Mouse (Mus musculus): Measurements from ENCODE around the gene Epb41l5.
A peak's percentile ranks its signal among the peaks of the same experiment; 100 is the strongest.

Epb41l5 gene

GRCm38 (mm10) chr1:119648205-119649111, at the start of gene Epb41l5:
Gene Epb41l5 (minus strand): TSS chr1:119649000.
- peak; percentile 2; the same call in 1 of the 2 replicates for TF ChIP-seq GATA4 (IDR thresholded peaks at IDR 0.05; ENCODE audit: insufficient replicate concordance, low read length)

GRCm38 (mm10) chr1:119696860-119697259, 48.1 kb upstream of the Epb41l5 start:
- no peak for TF ChIP-seq GATA4 (IDR thresholded peaks at IDR 0.05; ENCODE audit: insufficient replicate concordance, low read length)

GRCm38 (mm10) chr1:119685773-119686558, 37.2 kb upstream of the Epb41l5 start:
- no peak for TF ChIP-seq GATA4 (IDR thresholded peaks at IDR 0.05; ENCODE audit: insufficient replicate concordance, low read length)

DNA sequence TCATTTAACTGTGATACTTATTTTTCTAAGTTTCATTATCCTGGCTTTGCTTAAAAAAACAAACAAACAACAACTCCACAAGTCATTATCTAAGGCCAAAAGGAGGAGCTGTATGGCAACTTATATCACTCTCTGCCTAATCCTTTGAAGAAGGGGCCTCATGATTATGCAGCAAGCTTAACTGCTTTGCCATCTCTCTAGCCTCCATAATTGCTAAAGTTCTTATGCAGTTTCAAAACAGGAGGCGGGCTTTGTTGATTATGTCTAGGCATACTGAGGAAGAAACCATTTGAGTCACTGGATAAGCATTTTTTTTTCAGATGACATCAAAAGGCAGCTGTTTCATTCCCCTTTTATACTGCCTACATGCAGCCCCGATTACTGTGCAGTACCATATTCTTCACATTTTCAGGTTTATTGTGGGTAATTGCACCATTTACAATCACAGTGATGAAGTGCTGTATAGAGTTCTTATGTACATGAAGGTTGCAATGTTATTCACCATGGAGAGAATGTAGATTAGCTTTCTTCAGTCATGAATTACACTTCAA, 32.9 kb upstream of the Epb41l5 start:
- no peak for TF ChIP-seq GATA4 (IDR thresholded peaks at IDR 0.05; ENCODE audit: insufficient replicate concordance, low read length)

DNA sequence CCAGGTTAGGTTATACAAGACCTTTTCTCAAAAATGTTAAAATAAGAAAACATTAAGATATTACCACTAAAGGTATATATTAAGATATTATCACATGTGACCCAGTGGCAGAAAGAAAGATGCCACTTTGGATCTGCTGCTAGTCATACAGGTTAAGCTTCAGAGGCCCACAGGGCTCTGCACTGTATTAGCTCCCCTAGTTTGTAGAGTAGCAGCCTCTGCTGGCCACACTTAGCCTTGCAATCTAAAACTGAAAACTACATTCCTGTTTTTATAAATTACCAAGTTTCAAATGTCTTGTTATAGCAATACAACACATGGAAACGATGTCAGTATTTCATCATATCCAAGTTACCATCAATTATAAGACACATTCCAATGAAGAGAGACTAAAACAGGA, 26.2 kb upstream of the Epb41l5 start:
- no peak for TF ChIP-seq GATA4 (IDR thresholded peaks at IDR 0.05; ENCODE audit: insufficient replicate concordance, low read length)

- TF ChIP-seq GATA4 (IDR thresholded peaks at IDR 0.05; ENCODE audit: insufficient replicate concordance, low read length): no peak
Measured at GRCm38 (mm10) chr1:119666904-119667303, 18.1 kb upstream of the Epb41l5 start.

DNA sequence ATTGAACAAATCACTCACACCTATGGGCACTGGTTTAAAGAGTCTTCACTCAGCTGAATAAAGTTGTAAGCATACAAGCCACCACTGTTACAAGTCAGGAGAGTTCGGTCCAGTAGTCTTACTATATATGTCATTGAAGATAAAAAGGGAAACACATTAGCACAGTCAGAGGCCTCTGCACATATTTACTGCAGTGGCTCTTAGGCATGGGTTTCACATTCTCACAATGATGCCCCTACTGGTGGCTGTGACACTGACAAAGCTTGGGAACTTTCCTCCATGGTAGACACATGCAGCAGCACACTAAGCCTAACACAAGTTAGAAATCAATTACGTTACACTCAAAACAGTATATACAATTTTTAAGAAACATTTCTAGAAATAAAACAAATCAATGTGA, 5.5 kb upstream of the Epb41l5 start:
- no peak for TF ChIP-seq GATA4 (IDR thresholded peaks at IDR 0.05; ENCODE audit: insufficient replicate concordance, low read length)

DNA sequence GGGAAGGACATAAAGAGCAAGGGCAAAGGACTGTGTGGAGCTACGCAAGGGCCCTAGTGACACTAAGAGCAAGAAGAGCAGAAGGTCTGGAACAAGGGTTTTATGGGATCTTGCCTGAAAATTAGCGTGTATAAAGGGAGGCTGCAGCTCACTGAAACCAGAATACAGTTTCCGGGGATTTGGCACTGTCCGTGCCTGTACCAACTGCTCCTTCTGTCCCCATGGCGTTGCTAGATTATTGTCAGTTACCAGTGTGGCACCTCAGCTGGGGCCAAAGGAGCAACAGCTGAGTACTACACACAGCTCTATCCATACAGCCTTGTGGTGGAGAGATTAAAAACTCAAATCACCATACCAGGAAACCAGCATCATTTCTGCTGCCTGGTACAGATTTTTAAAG, 1.6 kb upstream of the Epb41l5 start:
- TF ChIP-seq GATA4 (IDR thresholded peaks at IDR 0.05; ENCODE audit: insufficient replicate concordance, low read length): no peak

DNA sequence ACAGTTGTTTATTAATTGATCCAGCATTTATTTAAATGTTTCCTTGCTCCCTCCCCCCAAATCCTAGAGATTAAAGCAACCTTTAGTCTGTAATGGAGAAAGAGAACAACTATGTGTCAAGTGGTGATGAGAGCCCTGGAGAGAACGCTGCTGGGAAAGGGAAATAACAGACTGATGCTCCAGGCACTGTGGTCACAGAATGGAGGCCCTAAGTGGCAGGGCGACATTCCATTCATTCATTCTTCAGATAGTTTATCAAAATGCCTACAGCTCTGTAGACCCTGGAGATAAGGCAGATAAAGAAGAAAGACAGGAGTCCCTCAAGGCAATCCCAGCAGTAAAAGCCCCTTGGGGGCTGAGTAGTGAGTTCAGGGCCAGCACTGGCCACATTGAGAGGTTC, 827 bp upstream of the Epb41l5 start:
- TF ChIP-seq GATA4 (IDR thresholded peaks at IDR 0.05; ENCODE audit: insufficient replicate concordance, low read length): no peak

DNA sequence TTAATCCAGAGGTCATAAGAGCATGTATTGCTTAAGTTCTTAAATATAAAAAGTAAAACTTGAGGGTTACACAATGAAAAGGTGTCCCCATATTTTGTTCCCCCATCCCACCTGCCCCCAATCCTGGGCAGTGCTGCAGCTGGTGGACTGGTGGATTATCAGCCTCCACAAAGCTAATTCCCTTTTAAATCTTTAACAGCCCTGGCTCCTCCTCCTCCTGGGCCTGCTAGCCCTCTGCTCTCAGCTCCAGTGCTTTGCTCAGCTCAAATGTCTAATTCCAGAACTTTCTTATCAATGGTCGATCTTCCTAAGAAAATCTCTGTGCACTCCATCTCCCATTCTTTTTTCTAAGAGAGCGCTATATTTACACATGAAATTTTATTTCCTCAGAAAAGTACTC, 2.4 kb downstream of the Epb41l5 start:
- TF ChIP-seq GATA4 (IDR thresholded peaks at IDR 0.05; ENCODE audit: insufficient replicate concordance, low read length): no peak

GRCm38 (mm10) chr1:119642367-119642766, 6.4 kb downstream of the Epb41l5 start:
- no peak for TF ChIP-seq GATA4 (IDR thresholded peaks at IDR 0.05; ENCODE audit: insufficient replicate concordance, low read length)

GRCm38 (mm10) chr1:119641090-119641812, 7.5 kb downstream of the Epb41l5 start:
- peak; percentile 26; the same call in 1 of the 2 replicates for TF ChIP-seq GATA4 (IDR thresholded peaks at IDR 0.05; ENCODE audit: insufficient replicate concordance, low read length)

DNA sequence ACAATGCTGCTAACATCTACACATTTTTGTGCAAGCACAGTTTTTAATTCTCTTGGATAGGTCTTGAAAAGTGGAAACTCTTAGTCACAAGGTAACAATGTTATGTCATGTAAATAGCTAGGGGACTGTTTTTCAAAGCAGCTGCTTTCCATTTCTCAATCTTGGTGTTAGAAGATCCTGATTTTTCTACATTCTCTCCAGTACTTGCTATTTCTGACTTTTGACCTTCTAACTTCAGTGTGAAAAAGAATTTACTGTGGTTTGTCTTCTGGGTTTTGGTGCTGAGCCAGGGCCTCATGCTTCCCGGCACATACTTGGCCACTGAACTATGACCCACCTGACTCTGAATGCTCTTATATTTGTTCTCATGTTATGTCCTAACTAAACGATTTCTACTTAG, 8.8 kb downstream of the Epb41l5 start:
- no peak for TF ChIP-seq GATA4 (IDR thresholded peaks at IDR 0.05; ENCODE audit: insufficient replicate concordance, low read length)

GRCm38 (mm10) chr1:119637188-119638023, 11.4 kb downstream of the Epb41l5 start:
- TF ChIP-seq GATA4 (IDR thresholded peaks at IDR 0.05; ENCODE audit: insufficient replicate concordance, low read length): no peak
